Mouse (Mus musculus): ENCODE measurements around the gene Capn1. TPM values are rescaled to one million over a fixed set of nuclear protein-coding genes. Genes with fewer than 3 reads are reported as not detected.

Gene Capn1
- 3.9 and 4.0 TPM in 2 replicates for polyA plus RNA-seq (2014; fragmentation: Nextera tagmentation; extraction: Ambion mirVana)

DNA sequence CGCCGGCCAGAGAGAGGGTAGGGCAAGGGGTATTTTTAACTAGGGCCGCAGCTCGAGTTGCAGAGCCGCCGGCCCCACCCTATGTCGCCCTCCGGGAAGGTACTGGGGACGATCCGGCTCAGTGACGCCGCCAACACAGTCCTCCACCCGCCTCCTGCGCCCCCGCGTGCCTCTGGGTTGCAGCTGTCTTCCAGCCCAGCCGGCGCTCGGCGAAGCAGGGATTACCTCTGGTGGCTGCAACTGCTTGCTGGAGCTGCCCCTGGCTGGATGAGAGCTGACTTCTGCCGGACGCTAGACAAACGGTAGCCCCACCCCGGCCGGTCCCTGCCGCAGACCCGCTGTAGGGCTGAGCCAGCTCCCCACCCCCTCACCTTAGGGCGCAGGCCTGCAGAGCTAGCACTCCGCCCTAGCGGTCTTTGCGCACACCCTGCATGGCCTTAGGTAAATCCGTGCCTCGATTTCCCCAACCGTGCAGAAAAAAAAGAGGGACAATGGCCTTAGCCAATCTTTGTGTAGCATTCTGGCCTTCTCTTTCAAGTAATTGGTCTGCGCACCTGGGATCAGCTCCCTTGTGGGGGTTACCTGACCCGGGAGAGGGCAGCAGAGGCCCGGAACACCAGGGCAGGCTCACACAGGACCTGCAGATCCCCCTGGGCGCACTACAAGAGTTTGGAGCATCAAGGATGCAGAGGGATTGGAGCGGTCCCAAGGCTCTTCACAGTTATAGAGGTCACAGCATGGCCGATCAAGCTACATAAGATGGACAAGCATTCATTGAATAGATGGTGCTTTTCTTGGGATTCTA lies at the start of gene Capn1:
TSS of gene Capn1 (minus strand) at position 387 of the 805 bp plus-strand sequence.
- Histone ChIP-seq H3K27ac (ENCODE audit: low read depth, low read length) (0 out of 2 replicates have a peak within 1 kb of the TSS, but pooled peaks have one; percentile 10), H3K4me2 (peak within 1 kb of the TSS; percentile 85), H3K4me3 (ENCODE audit: low read depth, low read length) (peak within 1 kb of the TSS; percentile 46), H3K4me1 (ENCODE audit: control insufficient read depth, insufficient read depth, low read length) (peaks cover 3% of the 10 kb centered on the region), H3K36me3 (ENCODE audit: control insufficient read depth, insufficient read depth, low read length) (no peaks in the 10 kb centered on the region), H3K27me3 (ENCODE audit: control insufficient read depth, insufficient read depth, low read length) (peaks cover 20% of the 10 kb centered on the region), H3K9me3 (ENCODE audit: control insufficient read depth, low read length) (no peaks in the 10 kb centered on the region), H3K9ac (ENCODE audit: low read length) (peak within 1 kb of the TSS; percentile 60)
- ATAC-seq (ENCODE audit: low FRiP score) (peak; percentile 82), DNase-seq (ENCODE audit: low spot score, missing footprints) (peak; percentile 96)
- WGBS: 2% methylated on average over 40 of the region's 40 CpGs

DNA sequence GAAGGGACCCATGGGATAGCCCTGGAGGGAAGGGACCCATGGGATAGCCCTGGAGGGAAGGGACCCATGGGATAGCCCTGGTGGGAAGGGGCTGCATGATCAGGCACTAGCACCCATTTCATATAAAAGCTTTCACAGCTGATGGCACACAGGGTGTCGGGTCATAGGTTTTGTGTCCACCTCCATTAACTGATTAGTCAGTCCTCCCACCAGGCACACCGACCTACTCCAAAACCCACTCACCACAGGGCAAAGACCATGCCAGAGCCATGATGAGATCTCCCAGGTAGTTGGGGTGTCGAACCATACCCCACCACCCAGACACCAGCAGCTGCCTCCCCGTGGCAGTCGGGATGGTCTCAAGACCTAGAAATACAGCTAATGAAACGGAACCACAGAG lies 47.4 kb upstream of the Capn1 start:
- H3K4me2 ChIP-seq: no peak overlapping the region
- peaks cover 2% of the 10 kb centered on the region; the same call in 1 of the 2 replicates for H3K36me3 ChIP-seq (ENCODE audit: control insufficient read depth, insufficient read depth, low read length)
- WGBS: 92% methylated on average over 6 of the region's 6 CpGs
- no peak overlapping the region for H3K4me3 ChIP-seq (ENCODE audit: low read depth, low read length)
- no peaks in the 10 kb centered on the region for H3K9me3 ChIP-seq (ENCODE audit: control insufficient read depth, low read length)
- peaks cover 37% of the 10 kb centered on the region for H3K4me1 ChIP-seq (ENCODE audit: control insufficient read depth, insufficient read depth, low read length)
- DNase-seq (ENCODE audit: low spot score, missing footprints) (no peak), ATAC-seq (ENCODE audit: low FRiP score) (no peak)
- no peak overlapping the region for H3K27ac ChIP-seq (ENCODE audit: low read depth, low read length)
- H3K27me3 ChIP-seq (ENCODE audit: control insufficient read depth, insufficient read depth, low read length): no peaks in the 10 kb centered on the region
- H3K9ac ChIP-seq (ENCODE audit: low read length): no peak overlapping the region

DNA sequence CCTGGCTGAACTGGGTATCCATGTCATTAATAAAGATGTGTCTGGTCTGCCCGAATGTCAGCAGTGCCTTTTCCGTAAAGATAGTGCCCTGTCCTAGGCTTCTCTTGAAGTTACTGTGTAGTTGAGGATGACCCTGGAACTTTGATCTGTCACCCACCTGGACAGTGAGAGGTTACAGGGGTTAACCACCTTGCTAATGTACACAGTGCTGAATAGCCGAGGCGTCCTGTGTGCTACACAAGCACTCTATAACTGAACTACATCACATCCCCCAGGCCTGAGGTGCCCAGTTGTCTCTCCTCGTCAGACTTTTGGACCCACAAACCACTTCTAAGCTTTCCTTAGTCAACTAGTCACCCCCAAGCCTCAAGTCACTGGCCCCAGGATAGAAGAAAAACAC lies 46.7 kb upstream of the Capn1 start:
- Histone ChIP-seq H3K4me2 (peak overlapping the region; percentile 93), H3K9me3 (ENCODE audit: control insufficient read depth, low read length) (no peaks in the 10 kb centered on the region), H3K9ac (ENCODE audit: low read length) (peak overlapping the region; percentile 95), H3K27ac (ENCODE audit: low read depth, low read length) (no peak overlapping the region), H3K27me3 (ENCODE audit: control insufficient read depth, insufficient read depth, low read length) (no peaks in the 10 kb centered on the region), H3K4me1 (ENCODE audit: control insufficient read depth, insufficient read depth, low read length) (peaks cover 34% of the 10 kb centered on the region), H3K36me3 (ENCODE audit: control insufficient read depth, insufficient read depth, low read length) (peaks cover 2% of the 10 kb centered on the region; the same call in 1 of the 2 replicates), H3K4me3 (ENCODE audit: low read depth, low read length) (peak overlapping the region; percentile 86)
- 73% methylated on average over 5 of the region's 5 CpGs for WGBS
- DNase-seq (ENCODE audit: low spot score, missing footprints) (no peak), ATAC-seq (ENCODE audit: low FRiP score) (no peak)

DNA sequence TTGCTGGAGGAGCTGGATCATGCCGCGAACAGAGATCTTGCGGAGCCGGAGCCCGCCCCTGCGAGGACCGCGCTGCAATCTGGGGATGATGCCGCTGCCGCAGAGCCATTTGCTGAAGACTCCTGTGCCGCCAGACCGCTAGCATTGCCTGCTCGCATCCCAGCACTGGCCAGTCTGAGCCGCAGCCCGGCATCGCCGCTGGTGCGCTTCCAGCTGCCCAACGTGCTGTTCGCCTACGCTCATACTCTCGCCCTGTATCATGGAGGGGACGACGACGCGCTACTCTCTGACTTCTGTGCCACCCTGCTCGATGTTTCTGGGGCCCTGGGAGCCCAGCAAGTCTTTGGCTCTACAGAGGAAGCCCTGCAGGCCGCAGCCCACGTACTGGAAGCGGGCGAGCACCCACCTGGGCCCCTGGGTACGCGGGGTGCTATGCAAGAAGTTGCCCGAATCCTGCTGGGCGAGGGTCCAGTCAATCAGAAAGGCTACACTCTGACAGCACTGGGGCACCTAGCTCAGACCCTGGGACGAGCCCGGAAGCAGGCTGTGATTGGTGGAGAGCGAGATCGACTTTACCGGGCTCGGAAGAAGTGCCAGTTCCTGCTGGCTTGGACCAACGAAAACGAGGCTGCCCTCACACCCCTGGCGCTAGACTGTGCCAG lies 46.1 kb upstream of the Capn1 start:
- H3K4me2 ChIP-seq: peak overlapping the region; percentile 93
- WGBS: 1% methylated on average over 44 of the region's 44 CpGs

DNA sequence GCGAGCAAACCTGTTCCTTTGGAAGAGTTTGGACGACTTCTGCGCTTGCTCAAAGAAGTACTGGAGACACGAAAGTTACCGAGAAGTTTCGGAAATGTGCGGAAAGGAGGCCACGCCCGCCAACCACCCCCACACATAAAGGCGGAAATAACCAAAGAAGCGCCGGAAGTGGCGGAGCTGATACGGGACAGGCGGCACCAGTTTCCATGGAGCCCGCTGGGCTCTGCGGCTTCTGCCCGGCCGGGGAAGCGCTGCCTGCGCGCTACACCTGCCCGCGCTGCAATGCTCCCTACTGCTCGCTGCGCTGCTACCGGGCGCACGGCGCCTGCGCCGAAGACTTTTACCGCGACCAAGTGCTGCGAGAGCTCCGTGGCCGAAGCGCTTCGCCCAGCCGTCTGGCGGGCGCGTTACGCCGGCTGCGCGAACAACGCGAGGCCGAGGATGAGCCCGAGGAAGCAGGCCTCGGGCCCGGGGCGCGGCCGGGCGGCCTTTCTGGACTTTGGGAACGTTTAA lies 45.4 kb upstream of the Capn1 start, which contains the start of gene Znhit2:
TSS of gene Znhit2 (plus strand) at position 172 of the 513 bp plus-strand sequence.
- Histone ChIP-seq H3K36me3 (ENCODE audit: control insufficient read depth, insufficient read depth, low read length) (peaks cover 2% of the 10 kb centered on the region; the same call in 1 of the 2 replicates), H3K27me3 (ENCODE audit: control insufficient read depth, insufficient read depth, low read length) (no peaks in the 10 kb centered on the region), H3K27ac (ENCODE audit: low read depth, low read length) (peak within 1 kb of the TSS; percentile 92), H3K4me2 (peak within 1 kb of the TSS; percentile 93), H3K4me1 (ENCODE audit: control insufficient read depth, insufficient read depth, low read length) (peaks cover 30% of the 10 kb centered on the region), H3K9ac (ENCODE audit: low read length) (peak within 1 kb of the TSS; percentile 95), H3K4me3 (ENCODE audit: low read depth, low read length) (peak within 1 kb of the TSS; percentile 86), H3K9me3 (ENCODE audit: control insufficient read depth, low read length) (no peaks in the 10 kb centered on the region)
- ATAC-seq (ENCODE audit: low FRiP score) (peak; percentile 67), DNase-seq (ENCODE audit: low spot score, missing footprints) (peak; percentile 98)
- under 1% methylated on average over 58 of the region's 58 CpGs for WGBS

More for the DNA sequence above, 46.1 kb upstream of the Capn1 start:
- no peak for ATAC-seq (ENCODE audit: low FRiP score)
- H3K9ac ChIP-seq (ENCODE audit: low read length): peak overlapping the region; percentile 95
- peak; percentile 94 for DNase-seq (ENCODE audit: low spot score, missing footprints)
- peaks cover 2% of the 10 kb centered on the region; the same call in 1 of the 2 replicates for H3K36me3 ChIP-seq (ENCODE audit: control insufficient read depth, insufficient read depth, low read length)
- H3K4me3 ChIP-seq (ENCODE audit: low read depth, low read length): peak overlapping the region; percentile 86
- no peaks in the 10 kb centered on the region for H3K27me3 ChIP-seq (ENCODE audit: control insufficient read depth, insufficient read depth, low read length)
- H3K27ac ChIP-seq (ENCODE audit: low read depth, low read length): peak overlapping the region; percentile 92
- H3K9me3 ChIP-seq (ENCODE audit: control insufficient read depth, low read length): no peaks in the 10 kb centered on the region
- peaks cover 31% of the 10 kb centered on the region for H3K4me1 ChIP-seq (ENCODE audit: control insufficient read depth, insufficient read depth, low read length)

DNA sequence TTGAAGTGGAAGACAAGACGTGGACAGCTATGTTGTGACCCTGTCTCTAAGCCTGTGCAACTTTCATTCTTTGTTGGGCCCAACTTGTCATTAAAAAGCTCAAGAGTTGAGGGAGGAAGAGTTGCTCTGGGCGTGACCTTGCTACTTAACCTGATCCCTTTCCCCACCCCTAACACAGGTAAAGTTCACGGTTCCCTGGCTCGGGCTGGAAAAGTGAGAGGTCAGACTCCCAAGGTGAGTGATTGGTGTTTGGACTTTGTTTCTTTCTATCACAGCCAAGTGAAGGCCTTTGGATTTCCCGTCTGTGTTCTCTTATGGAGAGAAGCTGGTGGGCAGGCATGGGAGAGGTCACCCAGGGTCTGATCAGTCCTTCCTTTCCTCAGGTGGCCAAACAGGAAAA lies 43.3 kb upstream of the Capn1 start:
- Histone ChIP-seq H3K36me3 (ENCODE audit: control insufficient read depth, insufficient read depth, low read length) (peaks cover 7% of the 10 kb centered on the region), H3K4me1 (ENCODE audit: control insufficient read depth, insufficient read depth, low read length) (peaks cover 29% of the 10 kb centered on the region), H3K4me2 (peak overlapping the region; percentile 69), H3K9me3 (ENCODE audit: control insufficient read depth, low read length) (no peaks in the 10 kb centered on the region), H3K9ac (ENCODE audit: low read length) (no peak overlapping the region), H3K27me3 (ENCODE audit: control insufficient read depth, insufficient read depth, low read length) (no peaks in the 10 kb centered on the region), H3K27ac (ENCODE audit: low read depth, low read length) (no peak overlapping the region), H3K4me3 (ENCODE audit: low read depth, low read length) (peak overlapping the region; percentile 84; the same call in 1 of the 2 replicates)
- WGBS: 85% methylated on average over 5 of the region's 5 CpGs
- no peak for ATAC-seq (ENCODE audit: low FRiP score)
- no peak for DNase-seq (ENCODE audit: low spot score, missing footprints)

DNA sequence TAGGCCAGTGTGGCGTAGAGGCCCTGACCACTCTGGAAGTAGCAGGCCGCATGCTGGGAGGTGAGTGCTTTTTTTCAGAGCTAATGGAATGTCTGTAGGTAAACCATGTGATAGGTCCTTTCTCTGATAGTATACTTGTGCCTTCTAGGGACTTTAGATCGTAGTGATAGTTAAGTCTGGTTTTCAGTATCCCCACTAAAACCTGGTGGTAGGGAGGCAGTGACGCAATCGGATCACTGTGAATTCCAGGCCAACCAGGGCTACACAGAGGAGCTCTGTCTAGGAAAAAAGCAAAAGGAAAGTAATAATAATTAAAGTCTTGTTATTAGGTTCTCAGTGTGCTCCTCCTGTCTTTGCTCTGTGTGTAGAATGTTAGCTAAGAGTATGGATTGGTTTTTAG lies 42.8 kb upstream of the Capn1 start:
- no peak overlapping the region; the same call in 1 of the 2 replicates for H3K27ac ChIP-seq (ENCODE audit: low read depth, low read length)
- ATAC-seq (ENCODE audit: low FRiP score): no peak

DNA sequence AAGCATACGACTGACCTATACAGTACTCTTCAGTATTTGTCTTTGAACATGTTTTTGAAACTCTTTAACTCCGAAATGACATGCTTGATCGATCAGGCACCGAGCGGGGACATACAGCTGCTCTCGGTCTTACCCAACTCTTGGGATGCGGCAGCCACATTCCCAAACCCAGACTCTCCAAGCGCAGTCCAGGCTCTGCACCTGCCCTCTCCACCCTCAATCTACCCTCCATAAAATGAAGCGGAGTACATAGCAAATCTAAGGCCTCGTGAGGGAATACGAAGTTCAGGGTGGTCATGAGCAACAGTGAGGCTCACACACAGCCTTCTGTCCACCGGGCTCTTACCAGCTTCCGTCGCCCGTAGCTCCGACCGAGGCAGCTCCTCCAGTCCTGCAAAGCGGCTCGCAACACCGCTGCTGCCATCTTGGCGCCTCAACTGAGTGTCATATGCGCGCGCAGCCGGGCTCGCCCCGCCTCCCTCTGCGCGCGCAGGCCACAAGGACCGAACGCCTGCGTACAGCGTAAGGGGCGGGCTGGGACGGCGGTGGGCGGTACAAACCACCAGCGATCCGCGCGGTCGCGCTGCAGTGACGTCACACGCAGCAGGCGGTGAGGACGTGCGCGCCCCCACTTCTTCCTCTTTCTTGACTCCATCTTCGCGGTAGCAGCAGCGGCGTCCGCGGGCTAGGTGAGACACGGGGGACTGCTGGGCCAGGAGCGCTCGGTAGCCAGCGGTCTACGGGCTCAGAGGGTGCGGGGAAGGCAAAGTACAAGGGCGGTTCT lies 41.8 kb upstream of the Capn1 start, which contains the start of the genes Mrpl49 and Fau:
TSS of gene Mrpl49 (minus strand) at position 473 of the 784 bp plus-strand sequence.
TSS of gene Fau (plus strand) at position 532 of the 784 bp plus-strand sequence.
- ATAC-seq (ENCODE audit: low FRiP score) (peak; percentile 86), DNase-seq (ENCODE audit: low spot score, missing footprints) (peak; percentile 100)
- Histone ChIP-seq H3K4me2 (peak within 1 kb of the TSS; percentile 69), H3K9me3 (ENCODE audit: control insufficient read depth, low read length) (no peaks in the 10 kb centered on the region), H3K9ac (ENCODE audit: low read length) (peak within 1 kb of the TSS; percentile 94), H3K4me1 (ENCODE audit: control insufficient read depth, insufficient read depth, low read length) (peaks cover 26% of the 10 kb centered on the region), H3K4me3 (ENCODE audit: low read depth, low read length) (peak within 1 kb of the TSS; percentile 84), H3K36me3 (ENCODE audit: control insufficient read depth, insufficient read depth, low read length) (peaks cover 16% of the 10 kb centered on the region), H3K27ac (ENCODE audit: low read depth, low read length) (peak within 1 kb of the TSS; percentile 54; the same call in 1 of the 2 replicates), H3K27me3 (ENCODE audit: control insufficient read depth, insufficient read depth, low read length) (no peaks in the 10 kb centered on the region)
- under 1% methylated on average over 63 of the region's 63 CpGs for WGBS

More for the DNA sequence above, 42.8 kb upstream of the Capn1 start:
- Histone ChIP-seq H3K4me3 (ENCODE audit: low read depth, low read length) (peak overlapping the region; percentile 84), H3K9ac (ENCODE audit: low read length) (peak overlapping the region; percentile 94), H3K27me3 (ENCODE audit: control insufficient read depth, insufficient read depth, low read length) (no peaks in the 10 kb centered on the region), H3K4me1 (ENCODE audit: control insufficient read depth, insufficient read depth, low read length) (peaks cover 29% of the 10 kb centered on the region), H3K4me2 (peak overlapping the region; percentile 69), H3K36me3 (ENCODE audit: control insufficient read depth, insufficient read depth, low read length) (peaks cover 9% of the 10 kb centered on the region), H3K9me3 (ENCODE audit: control insufficient read depth, low read length) (no peaks in the 10 kb centered on the region)
- DNase-seq (ENCODE audit: low spot score, missing footprints): no peak
- WGBS: 43% methylated on average over 5 of the region's 5 CpGs

Measured in midbrain, embryonic 11.5 days (tissue).